In genomic region chr3:102096366-102096765, GRCm38 (mm10) we compare ENCODE assay signal across 20 mouse cellular contexts. TPM values are rescaled to one million over a fixed set of nuclear protein-coding genes. Genes with fewer than 3 reads are reported as not detected.
DNase-seq lines count a peak whose midpoint lies in the region; ATAC-seq and TF ChIP-seq lines count a peak whose summit lies in the region.
"Had no signal": no experiment of that assay in that cellular context is flagged by ENCODE, and none has a peak within 500 bp of the region (broad histone marks: within the 10 kb centered on the region; RNA-seq: fewer than 3 reads in every experiment).

No protein-coding gene starts in this region.

- no peaks in the 10 kb centered on the region for H3K4me1 ChIP-seq in intestine, embryonic 16.5 days (ENCODE audit: control insufficient read depth, insufficient read depth, low read length)
- H3K4me1 ChIP-seq in intestine, embryonic 15.5 days (replicated peaks): no peaks in the 10 kb centered on the region
- H3K4me1 ChIP-seq: forebrain, embryonic 13.5 days; hindbrain, embryonic 15.5 days had no signal

- H3K9me3 ChIP-seq in intestine, embryonic 16.5 days (ENCODE audit: control insufficient read depth, low read length): no peaks in the 10 kb centered on the region
- no peaks in the 10 kb centered on the region for H3K9me3 ChIP-seq in intestine, embryonic 15.5 days
- H3K9me3 ChIP-seq: embryonic facial prominence, embryonic 13.5 days; forebrain, embryonic 13.5 days; heart, embryonic 10.5 days; heart, embryonic 15.5 days; hindbrain, embryonic 10.5 days; hindbrain, embryonic 15.5 days had no signal

- H3K36me3 ChIP-seq in intestine, embryonic 16.5 days (ENCODE audit: control insufficient read depth, insufficient read depth, low read length): no peaks in the 10 kb centered on the region
- H3K36me3 ChIP-seq in intestine, embryonic 15.5 days: no peaks in the 10 kb centered on the region
- H3K36me3 ChIP-seq: embryonic facial prominence, embryonic 13.5 days; heart, embryonic 10.5 days; hindbrain, embryonic 10.5 days; hindbrain, embryonic 15.5 days had no signal

- intact Hi-C loops in gastrocnemius, adult 2 months (cut with DNase I): no loop called here

- no peak for TF ChIP-seq CTCF in gastrocnemius, adult 2 months (IDR thresholded peaks at IDR 0.05)

- ATAC-seq in intestine, embryonic 16.5 days: no peak
- no peak for ATAC-seq in intestine, embryonic 15.5 days
- ATAC-seq: forebrain, embryonic 13.5 days; inflammation-experienced regulatory T-cells, adult 6 months had no signal

- no peak overlapping the region for H3K4me2 ChIP-seq in intestine, embryonic 16.5 days (ENCODE audit: low read depth, low read length)
- H3K4me2 ChIP-seq in intestine, embryonic 15.5 days (replicated peaks): no peak overlapping the region
- H3K4me2 ChIP-seq: embryonic facial prominence, embryonic 13.5 days; forebrain, embryonic 13.5 days; heart, embryonic 15.5 days; hindbrain, embryonic 15.5 days had no signal

- no peak overlapping the region for H3K9ac ChIP-seq in intestine, embryonic 16.5 days (ENCODE audit: low read depth, low read length)
- no peak overlapping the region for H3K9ac ChIP-seq in intestine, embryonic 15.5 days
- H3K9ac ChIP-seq: embryonic facial prominence, embryonic 13.5 days; forebrain, embryonic 13.5 days; heart, embryonic 15.5 days; hindbrain, embryonic 15.5 days had no signal

- no peaks in the 10 kb centered on the region for H3K27me3 ChIP-seq in intestine, embryonic 16.5 days (replicated peaks; ENCODE audit: control insufficient read depth, insufficient read depth, low read length)
- no peaks in the 10 kb centered on the region for H3K27me3 ChIP-seq in intestine, embryonic 15.5 days (replicated peaks)
- H3K27me3 ChIP-seq: embryonic facial prominence, embryonic 13.5 days; forebrain, embryonic 13.5 days; heart, embryonic 15.5 days; hindbrain, embryonic 15.5 days had no signal

- no peak overlapping the region for H3K4me3 ChIP-seq in gastrocnemius, adult 2 months
- H3K4me3 ChIP-seq in intestine, embryonic 16.5 days (ENCODE audit: low read length): no peak overlapping the region
- no peak overlapping the region for H3K4me3 ChIP-seq in intestine, embryonic 15.5 days (replicated peaks)
- H3K4me3 ChIP-seq: embryonic facial prominence, embryonic 13.5 days; forebrain, embryonic 13.5 days; heart, embryonic 10.5 days; heart, embryonic 15.5 days; hindbrain, embryonic 10.5 days; hindbrain, embryonic 15.5 days had no signal

- WGBS in intestine, embryonic 16.5 days: 91% methylated on average over 8 of the region's 8 CpGs
- whole genome bisulfite sequencing in intestine, embryonic 15.5 days: 85% methylated on average over 8 of the region's 8 CpGs

- H3K27ac ChIP-seq in gastrocnemius, adult 2 months: peak overlapping the region; percentile 38; the same call in 1 of the 2 replicates
- H3K27ac ChIP-seq in intestine, embryonic 16.5 days (ENCODE audit: low read length): 0 out of 2 replicates have a peak overlapping the region, but pooled peaks have one; percentile 25
- no peak overlapping the region for H3K27ac ChIP-seq in intestine, embryonic 15.5 days
- H3K27ac ChIP-seq: embryonic facial prominence, embryonic 13.5 days; forebrain, embryonic 13.5 days; heart, embryonic 10.5 days; hindbrain, embryonic 10.5 days; hindbrain, embryonic 15.5 days had no signal

- DNase-seq in cerebellum, postnatal 14 days: peak; percentile 78
- no peak for DNase-seq in cerebellum, adult 8-10 months
- no peak for DNase-seq in gastrocnemius, adult 2 months
- DNase-seq in gastrocnemius, adult 8-10 months (ENCODE audit: low spot score in 2 of 2): no peak
- DNase-seq: adrenal gland, postnatal 10 days; cerebellum, adult 11 months; cerebellum, adult 9-11 months; gastrocnemius, postnatal 25 days; kidney, adult 18-20 months had no signal

RNA-seq across cellular contexts. Expression of gene Casq2, which starts 10.2 kb away (rescaled TPM):
- 100 to 1,000 TPM in 1 of 2 experiments, 10 to 100 TPM in 1; 21.9 to 106 TPM for total RNA-seq in gastrocnemius, adult 2 months (2021)
- total RNA-seq in gastrocnemius, adult 8-10 months (2022): 10 to 100 TPM; 27.2 to 31.0 (median 28.5) TPM
- polyA plus RNA-seq in intestine, embryonic 16.5 days (2015; fragmentation: Nextera tagmentation; extraction: Ambion mirVana): 2.1 and 2.2 TPM in 2 replicates
- 1.5 and 1.7 TPM in 2 replicates for polyA plus RNA-seq in intestine, embryonic 15.5 days (2015; fragmentation: Nextera tagmentation; extraction: Ambion mirVana)
- total RNA-seq: granulocyte monocyte progenitor cell, adult 5-6 weeks; MEL had no signal
- polyA plus RNA-seq: inflammation-experienced regulatory T-cells, adult 6 months had no signal

Comparison
In these comparisons a context has a peak if more than half of its experiments do, and no peak if none do; other contexts are left out.
1. DNase-seq: peak in cerebellum, postnatal 14 days (2 of 2); none in cerebellum, adult 8-10 months (single experiment), gastrocnemius, adult 2 months (single experiment) and gastrocnemius, adult 8-10 months (0 of 2).